Mouse (Mus musculus): ENCODE results near the gene Pdcl2.

The Pdcl2 gene

DNA sequence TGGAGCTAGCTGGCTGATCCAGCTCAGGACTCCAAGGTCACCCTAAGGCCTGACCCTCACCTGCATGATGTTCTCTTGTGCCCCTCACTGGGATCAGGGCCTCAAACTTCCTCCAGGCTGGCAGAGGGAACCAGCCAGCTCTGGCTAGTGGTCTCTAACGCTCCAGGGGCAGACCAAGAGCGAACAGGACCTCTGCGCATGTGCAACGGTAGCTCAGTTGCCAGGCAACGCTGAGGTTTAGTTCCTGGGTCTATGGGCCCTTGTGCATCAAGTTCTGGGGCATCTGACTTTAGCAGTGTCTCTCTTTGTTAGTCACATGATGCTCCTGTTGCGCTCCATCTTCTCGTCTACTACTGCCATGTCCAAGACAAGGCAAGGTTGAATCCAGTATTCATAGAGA, at the start of gene Pdcl2:
Gene Pdcl2, minus strand, starts transcription at position 204 of the 400 bp plus-strand sequence.
- in situ Hi-C loops (cut with MboI; ENCODE audit: unreplicated experiment in 2 of 2): loop anchor here in 1 of 2 experiments (10.0 kb wide), 1 partner anchor 64 kb away; no protein-coding TSS in a partner anchor

DNA sequence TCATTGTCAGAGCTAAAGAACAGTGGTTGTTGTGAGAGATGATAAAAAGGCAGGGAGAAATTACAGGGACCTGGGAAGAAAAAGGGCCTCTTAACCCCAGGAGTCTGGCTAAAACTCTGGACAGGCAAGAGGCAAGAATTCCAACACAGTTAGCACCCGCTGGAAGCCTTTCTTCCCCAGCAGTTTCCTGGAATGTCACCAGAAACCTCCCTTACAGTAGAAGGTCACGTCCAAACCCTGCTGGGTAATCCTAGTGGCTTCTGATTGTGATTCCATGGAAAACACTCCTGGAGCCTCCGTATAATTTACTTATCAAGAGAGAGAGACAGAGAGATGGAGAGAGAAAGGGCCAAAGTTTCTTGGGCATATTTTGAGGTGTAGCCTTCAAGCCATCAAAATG, 48.3 kb upstream of the Pdcl2 start:
- in situ Hi-C loops (cut with MboI; ENCODE audit: unreplicated experiment in 2 of 2): no loop called here

DNA sequence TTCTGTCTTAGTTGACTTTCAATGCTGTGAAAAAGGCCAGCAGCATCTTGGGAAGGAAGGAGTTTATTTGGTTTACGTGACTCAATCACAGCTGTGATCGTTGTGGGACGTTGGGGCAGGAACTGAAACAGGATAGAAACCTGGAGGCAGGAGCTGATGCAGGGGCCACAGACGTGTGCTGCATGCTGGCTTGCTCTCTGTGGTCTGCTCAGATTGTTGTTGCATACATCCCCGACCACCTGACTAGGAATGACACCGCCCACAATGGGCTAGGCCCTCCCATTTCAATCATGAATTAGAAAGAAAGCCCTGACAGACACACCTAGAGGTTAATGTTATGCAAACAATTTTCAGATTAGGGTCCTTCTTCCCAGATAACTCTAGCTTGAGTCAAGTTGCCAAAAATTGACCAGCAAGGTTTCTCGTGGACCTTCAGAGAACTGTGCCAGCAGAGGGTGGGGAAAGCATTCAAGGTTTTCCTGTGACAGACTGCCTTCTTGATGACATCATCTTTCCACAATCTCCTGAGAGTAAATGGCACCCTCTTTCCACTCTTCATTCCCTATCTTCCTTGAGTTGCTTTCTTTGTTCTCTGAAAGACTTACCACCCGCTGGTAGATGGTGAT, 38.4 kb upstream of the Pdcl2 start:
- in situ Hi-C loops (cut with MboI; ENCODE audit: unreplicated experiment in 2 of 2): no loop called here

DNA sequence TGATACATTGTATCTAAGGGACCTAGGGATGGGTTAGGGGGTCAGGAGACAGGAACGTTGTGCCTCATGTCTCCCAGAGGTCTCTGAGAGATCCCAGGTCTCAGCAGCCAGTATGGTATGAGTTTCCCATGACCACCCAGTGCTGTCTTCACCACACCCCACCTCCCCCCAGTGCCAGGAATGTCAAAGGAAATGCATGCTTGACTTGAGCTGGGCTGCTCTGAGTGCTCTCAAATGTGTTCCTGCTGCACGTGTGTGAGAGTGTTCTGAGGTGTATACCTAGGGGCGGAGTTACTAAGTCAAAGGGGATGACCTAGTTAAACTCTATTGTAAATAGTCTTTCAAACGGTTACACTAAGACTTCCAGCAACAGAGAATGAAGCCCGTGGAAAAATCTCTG, 34.5 kb upstream of the Pdcl2 start:
- in situ Hi-C loops (cut with MboI; ENCODE audit: unreplicated experiment in 2 of 2): no loop called here

DNA sequence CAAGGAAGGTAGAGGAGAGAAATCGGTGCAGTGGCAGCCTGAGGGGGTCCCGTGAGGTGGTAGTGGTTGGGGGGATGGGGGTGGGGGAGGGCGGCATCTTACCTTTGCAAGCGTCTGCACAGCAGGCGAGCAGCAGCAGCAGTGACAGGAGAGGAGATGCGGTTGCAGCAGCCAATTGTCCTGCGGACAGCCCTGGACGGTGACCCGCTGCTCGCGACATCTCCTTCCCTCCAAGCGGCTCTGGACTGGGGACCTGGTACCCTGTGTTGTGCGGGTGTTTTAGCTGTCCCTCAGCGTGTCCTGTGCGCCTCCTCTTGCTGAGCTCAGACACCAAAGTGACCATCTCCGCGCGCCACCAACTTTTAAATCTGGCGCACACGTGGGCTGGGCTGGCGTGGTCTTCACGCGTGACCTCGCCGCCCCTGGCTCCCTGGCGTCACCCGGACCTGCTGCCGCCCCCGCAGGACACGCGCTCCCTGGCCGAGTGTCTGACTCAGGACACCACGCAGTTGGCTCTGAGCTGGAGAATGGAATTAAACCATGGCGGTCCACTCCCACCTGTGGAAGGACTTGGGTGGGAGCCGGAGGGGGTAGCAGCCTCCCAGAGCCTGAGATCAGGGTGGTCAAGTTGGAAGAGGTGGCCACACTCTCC, 32.6 kb upstream of the Pdcl2 start, which contains the start of gene Nmu:
Gene Nmu, minus strand, starts transcription at position 336 of the 652 bp plus-strand sequence.
- in situ Hi-C loops (cut with MboI; ENCODE audit: unreplicated experiment in 2 of 2): no loop called here

DNA sequence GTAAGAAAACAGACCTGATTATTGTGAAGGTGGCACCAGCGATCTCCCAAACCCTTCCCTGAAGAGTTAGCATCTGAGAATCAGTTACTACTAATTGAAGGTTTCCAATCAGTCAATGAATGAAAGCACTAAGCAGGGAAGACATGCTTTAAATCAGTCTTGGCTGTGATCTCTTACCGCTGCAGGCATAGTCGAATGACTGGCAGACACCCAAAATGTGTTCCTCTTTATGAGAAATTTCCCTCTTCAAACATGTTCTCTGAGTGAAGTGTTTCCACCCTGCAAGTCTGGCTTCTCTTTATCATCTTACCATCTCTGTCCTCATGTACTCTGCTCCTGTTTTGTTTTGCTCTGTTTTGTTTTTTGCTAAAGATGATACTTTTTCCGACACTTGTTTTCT, 29.8 kb upstream of the Pdcl2 start:
- in situ Hi-C loops (cut with MboI; ENCODE audit: unreplicated experiment in 2 of 2): no loop called here

DNA sequence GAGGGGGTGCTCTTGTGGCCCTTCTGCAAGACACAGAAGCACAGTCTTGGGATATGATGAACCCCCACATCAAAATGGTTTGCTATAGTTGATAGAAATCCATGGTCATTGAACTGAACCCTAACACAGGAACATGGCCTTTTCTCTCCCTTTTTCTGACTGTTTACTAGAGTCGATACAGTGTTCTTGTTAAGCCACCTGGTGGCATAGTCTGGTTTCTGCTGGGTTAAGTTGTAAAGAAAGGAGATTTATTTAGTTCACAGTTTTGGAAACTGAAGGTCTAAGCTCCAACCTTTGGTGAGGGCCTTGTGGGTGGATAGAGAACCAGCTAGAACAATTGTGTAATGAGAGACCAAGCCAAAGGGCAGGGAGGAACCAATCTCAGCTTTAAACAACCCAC, 29.1 kb upstream of the Pdcl2 start:
- in situ Hi-C loops (cut with MboI; ENCODE audit: unreplicated experiment in 2 of 2): no loop called here

DNA sequence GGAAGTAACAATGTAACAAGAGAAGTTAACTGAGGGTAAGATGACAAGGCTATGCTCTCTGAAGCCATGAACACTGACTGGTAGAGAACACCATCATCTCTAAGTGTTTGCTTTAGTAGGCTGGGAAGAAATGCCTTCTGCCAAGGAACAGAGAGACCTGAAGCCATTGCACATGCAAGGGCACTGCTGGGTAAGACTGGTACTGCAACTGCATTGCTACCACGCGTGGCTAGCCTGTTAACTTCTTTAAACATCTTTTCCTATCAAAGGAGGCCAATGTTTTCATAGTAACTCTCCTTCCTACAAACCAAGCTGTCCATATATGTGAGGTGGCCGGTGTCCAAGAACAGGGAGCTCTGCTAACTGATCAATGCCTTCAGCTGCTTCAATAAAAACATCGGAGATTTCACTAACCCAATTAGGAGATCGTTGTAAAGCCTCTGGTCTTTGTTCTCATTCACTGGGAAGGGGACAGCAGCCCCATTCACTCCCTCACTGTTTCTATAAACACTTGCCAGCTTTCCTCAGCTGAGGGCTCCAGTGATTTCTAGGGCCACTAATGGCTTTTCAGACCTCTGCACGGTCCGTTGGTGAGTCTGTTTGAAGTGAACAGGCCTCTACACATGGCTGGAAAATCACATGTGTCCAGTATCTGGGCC, 21.1 kb upstream of the Pdcl2 start:
- in situ Hi-C loops (cut with MboI; ENCODE audit: unreplicated experiment in 2 of 2): no loop called here

DNA sequence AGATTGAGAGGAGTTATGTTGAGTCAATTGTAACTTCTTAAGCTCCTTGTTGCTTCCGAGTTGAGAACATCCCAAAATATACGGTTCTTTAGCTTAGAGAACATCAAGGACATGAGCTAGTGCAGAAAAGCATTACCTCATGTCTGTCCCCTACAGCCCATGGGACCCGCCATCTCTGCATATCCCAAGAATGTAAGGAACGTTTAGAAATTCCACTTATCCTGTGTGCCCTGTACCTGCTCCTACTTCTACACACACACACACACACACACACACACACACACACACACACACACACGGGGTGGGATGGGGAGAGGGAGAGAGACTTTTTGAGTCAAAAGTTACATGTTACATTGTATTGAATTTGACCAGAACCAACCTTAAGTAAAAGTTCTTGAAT, 20.6 kb upstream of the Pdcl2 start:
- in situ Hi-C loops (cut with MboI; ENCODE audit: unreplicated experiment in 2 of 2): no loop called here

DNA sequence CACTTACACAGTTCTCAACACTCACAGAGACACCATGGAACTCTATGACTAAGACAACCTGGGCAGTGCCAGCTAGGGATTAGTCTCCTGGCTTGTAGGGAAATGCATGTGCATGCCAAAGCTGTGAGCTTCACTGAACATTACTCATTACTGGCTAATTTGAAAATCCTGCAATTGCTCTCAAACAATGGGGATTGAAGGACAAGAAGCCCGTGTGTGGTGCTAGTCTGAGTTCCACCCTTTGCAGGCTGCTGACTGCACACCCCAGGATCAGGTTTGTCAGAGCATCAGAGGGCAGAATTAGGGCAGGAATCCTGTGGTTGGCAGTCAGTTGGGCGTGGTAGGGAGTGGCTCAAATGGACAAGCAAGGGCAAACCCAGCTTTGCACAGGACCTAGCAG, 15.2 kb upstream of the Pdcl2 start:
- in situ Hi-C loops (cut with MboI; ENCODE audit: unreplicated experiment in 2 of 2): no loop called here

DNA sequence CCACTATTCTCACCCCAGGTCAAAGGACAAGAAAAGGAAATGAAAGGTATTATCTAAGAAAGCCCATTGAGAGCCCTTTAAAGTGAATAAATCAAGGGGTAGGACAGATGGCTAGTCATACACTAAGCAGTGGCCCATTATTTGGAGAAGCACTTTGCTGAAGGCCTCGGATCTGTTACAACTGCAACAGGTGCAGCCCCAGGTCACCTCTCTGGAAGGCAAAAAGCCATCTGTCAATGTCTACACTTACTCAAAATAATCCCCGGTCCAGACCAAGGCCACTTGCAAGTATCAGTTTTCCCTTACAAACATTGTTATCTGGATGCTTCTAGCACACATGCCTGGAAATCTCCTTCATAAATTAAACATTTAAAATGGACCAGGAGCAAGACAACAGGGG, 10.0 kb upstream of the Pdcl2 start:
- in situ Hi-C loops (cut with MboI; ENCODE audit: unreplicated experiment in 2 of 2): no loop called here

DNA sequence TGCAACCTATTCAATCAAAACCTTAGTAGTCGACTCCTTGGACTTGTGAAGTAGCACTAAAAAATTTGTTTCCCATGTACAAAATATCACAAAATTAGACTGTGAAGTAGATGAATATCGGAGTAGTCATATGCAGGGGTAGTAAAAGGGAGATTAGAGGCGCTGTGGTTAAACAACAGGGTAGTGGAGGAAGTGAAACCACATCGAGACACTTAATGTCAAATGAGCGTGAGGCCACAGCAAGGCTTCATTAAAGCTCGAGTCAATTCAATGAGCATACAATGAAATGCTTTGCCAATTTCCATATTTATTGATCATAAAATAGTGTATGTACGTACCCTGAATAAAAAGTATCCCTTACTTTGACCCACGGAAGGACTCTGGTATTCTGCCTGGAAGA, 6.1 kb upstream of the Pdcl2 start:
- in situ Hi-C loops (cut with MboI; ENCODE audit: unreplicated experiment in 2 of 2): loop anchor here in 1 of 2 experiments (10.0 kb wide), 1 partner anchor 58 kb away; no protein-coding TSS in a partner anchor

DNA sequence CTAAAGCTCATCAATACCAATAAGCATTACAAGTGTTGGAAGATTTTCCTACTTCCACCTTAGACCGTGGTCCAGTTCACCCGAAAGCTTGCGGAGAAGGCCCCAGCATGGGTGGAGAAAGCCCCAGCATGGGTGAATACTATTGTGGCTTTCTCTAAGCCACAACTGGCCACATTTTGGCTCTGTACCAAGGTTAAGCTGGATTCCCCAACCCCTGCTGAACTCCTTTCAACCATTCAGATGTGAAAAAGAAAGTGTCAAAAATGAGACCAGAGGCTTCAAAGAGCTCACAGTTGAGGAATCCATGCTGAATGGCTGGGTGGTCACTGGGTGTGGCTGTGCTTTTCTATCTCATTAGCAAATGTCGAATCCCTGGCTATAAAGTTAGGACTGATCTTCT, 2.9 kb upstream of the Pdcl2 start:
- in situ Hi-C loops (cut with MboI; ENCODE audit: unreplicated experiment in 2 of 2): loop anchor here in 1 of 2 experiments (10.0 kb wide), 1 partner anchor 61 kb away; no protein-coding TSS in a partner anchor

DNA sequence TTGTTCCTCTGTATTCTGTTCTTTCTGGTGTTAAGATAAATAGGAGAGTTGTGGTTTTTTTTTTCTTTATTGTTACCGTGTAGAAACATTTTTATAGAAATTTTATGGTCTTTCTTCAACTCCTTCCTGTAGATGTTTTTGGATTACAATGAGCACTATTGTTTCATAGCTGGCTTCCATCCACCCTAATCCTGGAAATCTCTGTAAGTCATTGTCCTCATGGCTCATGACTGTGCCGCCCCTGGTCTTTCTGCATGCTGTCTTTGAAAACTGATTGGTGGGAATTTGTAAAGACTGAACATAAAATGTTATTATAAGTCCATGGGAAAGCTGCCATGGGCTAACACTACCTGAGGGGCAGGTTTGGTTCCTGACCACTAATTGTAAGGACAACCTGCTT, 3.7 kb downstream of the Pdcl2 start:
- in situ Hi-C loops (cut with MboI; ENCODE audit: unreplicated experiment in 2 of 2): no loop called here

DNA sequence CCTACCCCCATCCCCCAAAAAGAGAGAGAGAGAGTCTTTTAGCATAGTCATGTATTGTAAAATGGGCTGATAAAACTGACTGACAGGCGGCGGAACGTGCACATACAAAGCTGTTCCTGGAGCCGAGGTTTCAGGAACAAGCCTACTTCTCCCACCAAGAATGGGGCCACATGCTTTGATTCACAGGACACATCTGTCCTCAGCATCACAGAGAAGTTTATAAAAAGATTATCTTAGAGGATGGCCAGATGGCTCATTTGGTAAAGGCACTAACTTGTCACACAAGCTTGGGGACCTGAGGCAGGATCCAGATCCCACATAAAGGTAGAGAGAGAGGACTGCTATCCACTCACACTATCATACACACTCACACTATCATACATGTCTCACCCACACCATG, 5.8 kb downstream of the Pdcl2 start:
- in situ Hi-C loops (cut with MboI; ENCODE audit: unreplicated experiment in 2 of 2): no loop called here

DNA sequence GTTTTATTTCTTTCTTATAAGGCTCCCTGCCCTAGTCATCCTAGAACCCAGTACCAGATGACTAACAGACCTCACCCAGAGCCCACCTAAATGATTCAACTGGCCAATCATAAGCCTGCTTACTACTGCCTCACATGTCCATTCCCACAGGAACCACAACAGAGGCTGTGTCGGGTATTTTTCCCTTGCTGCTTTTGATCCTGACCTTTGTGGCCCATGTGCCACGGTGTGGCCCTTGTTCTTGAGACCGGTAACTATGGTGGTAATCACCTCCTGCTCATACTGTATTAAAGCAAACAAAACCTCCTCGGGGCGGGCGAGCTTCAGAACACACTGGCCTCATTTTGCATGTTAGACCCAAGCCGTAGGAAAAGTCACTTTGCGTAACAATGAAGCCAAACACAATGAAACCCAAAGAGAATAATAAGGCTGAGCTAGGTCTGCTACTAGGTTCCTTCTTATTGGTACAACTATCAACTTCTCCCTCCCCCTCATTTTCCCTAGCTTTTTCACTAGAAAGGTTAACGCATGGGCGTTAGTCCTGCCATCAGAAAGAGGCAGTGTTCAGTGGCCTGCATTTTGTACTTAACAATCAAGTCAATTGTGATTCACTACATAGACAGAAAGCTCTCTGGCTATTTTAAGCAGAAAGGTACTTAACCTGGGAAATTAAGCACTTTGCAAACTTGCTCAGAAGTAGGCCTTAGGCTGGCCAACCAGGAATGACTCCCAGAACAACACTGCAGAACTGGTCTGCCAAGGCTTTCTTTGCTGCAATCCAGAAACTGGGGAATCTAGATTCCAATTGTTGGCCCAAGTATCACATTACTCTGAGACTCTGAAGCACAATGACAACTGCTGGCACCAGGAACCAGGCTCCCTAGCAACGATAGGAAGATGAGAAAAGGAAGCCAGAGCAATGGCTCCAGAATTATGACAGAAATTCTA, 9.4 kb downstream of the Pdcl2 start:
- in situ Hi-C loops (cut with MboI; ENCODE audit: unreplicated experiment in 2 of 2): no loop called here

DNA sequence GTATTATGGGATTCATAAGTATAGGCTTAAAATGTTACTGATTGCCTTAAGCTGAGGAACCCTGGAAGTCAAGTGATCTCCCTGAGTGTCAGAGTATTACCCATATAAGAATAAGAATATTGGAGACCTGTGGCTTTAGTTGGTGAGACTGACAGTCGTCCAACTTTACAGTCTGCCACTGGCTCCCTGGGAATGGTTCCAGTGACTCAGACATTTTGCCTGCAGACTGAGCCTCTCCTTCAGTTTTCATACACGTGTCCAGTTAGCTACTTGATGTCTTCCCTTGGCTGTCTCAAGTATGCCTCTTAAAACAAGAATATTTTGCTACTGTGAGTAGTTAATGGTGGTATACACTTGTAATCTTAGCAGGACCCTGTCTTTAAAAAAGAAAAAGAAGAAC, 22.8 kb downstream of the Pdcl2 start:
- in situ Hi-C loops (cut with MboI; ENCODE audit: unreplicated experiment in 2 of 2): loop anchor here (5.0 kb wide), 2 partner anchors 166 to 171 kb away; partner anchors contain the start of gene Srd5a3 (in 1 of the 2)

DNA sequence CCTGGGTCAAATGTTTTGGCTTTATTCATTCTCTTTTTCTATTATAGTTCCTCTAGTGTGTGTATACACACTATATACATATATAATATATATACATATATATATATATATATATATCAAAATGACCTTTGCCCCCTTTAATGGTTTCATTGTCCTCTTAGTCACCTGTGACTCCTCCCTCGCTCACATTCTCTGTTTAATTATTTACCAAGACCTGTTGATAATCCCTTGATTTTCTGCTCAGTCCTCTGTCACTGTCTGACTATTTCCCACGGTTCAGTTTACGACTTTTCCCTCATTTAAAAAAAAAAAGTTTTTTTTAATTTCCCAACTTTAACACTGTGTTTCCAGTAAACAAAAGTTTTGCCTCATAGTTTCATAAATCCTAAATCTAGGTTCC, 24.7 kb downstream of the Pdcl2 start:
- in situ Hi-C loops (cut with MboI; ENCODE audit: unreplicated experiment in 2 of 2): loop anchor here (5.0 kb wide), 2 partner anchors 164 to 169 kb away; partner anchors contain the start of gene Srd5a3 (in 1 of the 2)

DNA sequence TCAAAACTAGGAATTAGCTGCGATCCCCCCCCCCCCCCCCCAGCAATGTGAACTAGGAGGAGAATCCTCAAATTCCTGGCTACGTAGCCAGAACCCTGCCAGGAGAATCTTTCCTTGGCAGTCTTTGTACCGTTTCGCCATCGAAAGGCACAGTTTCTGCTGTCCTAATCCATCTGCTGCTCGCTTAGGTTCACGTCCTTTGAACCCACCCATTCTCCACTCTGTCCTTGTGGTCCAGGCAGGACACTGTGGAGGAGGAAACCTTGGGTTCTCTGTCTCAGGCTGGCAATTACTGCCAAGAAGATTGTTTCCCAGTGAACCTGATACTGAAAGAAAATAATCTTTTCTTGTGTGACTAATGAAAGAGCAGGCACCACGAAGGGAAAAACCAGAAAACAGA, 25.3 kb downstream of the Pdcl2 start:
- in situ Hi-C loops (cut with MboI; ENCODE audit: unreplicated experiment in 2 of 2): loop anchor here (5.0 kb wide), 2 partner anchors 163 to 168 kb away; partner anchors contain the start of gene Srd5a3 (in 1 of the 2)
